Mouse (Mus musculus): ENCODE results near the gene Cyb5b. TPM values are rescaled to one million over a fixed set of nuclear protein-coding genes. Genes with fewer than 3 reads are reported as not detected.

Gene Cyb5b
- polyA plus RNA-seq, 1 experiment from 2014 or later = 102 TPM

- Histone ChIP-seq H3K36me3 (ENCODE audit: poor library complexity, severe bottlenecking) (no peaks in the 10 kb centered on the region), H3K9ac (no peak overlapping the region), H3K4me3 (no peak overlapping the region), H3K4me1 (no peaks in the 10 kb centered on the region), H3K4me2 (no peak overlapping the region), H3K27ac (no peak overlapping the region), H3K9me3 (replicated peaks) (no peaks in the 10 kb centered on the region), H3K27me3 (no peaks in the 10 kb centered on the region)
- 90% methylated on average over 8 of the region's 8 CpGs for WGBS
- no peak for ATAC-seq
Observed at GRCm38 (mm10) chr8:107218091-107218490, 67.7 kb downstream of the Cyb5b start.

DNA sequence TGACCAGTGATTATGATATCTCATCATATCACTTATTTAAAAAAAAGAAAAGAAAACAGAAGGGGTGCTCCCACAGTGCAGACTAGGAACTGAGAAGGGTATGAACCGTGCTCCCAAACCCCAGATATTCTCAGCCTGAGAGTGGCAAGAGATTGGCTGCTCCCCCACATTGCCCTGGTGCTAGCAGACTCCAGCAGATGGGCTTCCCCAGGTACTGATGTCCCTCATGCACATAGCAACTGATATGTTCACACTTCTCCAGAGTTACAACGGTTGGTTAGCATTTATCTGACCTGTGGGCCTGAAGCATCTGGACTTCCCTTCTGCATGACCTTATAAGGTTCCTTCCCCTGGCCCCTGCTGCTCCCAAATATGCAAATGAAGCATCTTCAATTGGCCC lies 68.6 kb downstream of the Cyb5b start:
- Histone ChIP-seq H3K9ac (no peak overlapping the region), H3K36me3 (ENCODE audit: poor library complexity, severe bottlenecking) (no peaks in the 10 kb centered on the region), H3K27me3 (no peaks in the 10 kb centered on the region), H3K4me3 (no peak overlapping the region), H3K9me3 (replicated peaks) (no peaks in the 10 kb centered on the region), H3K4me1 (no peaks in the 10 kb centered on the region), H3K27ac (no peak overlapping the region), H3K4me2 (no peak overlapping the region)
- no peak for ATAC-seq
- WGBS = 87% methylated on average over 2 of the region's 2 CpGs

- 55% methylated on average over 8 of the region's 8 CpGs for WGBS
- no peaks in the 10 kb centered on the region for H3K36me3 ChIP-seq (ENCODE audit: poor library complexity, severe bottlenecking)
- H3K4me1 ChIP-seq = no peaks in the 10 kb centered on the region
- ATAC-seq = no peak
- no peak overlapping the region for H3K27ac ChIP-seq
- no peak overlapping the region for H3K4me3 ChIP-seq
- no peak overlapping the region for H3K9ac ChIP-seq
- no peaks in the 10 kb centered on the region for H3K27me3 ChIP-seq
- H3K4me2 ChIP-seq = no peak overlapping the region
- no peaks in the 10 kb centered on the region for H3K9me3 ChIP-seq (replicated peaks)
Observed at GRCm38 (mm10) chr8:107221924-107222851, 71.7 kb downstream of the Cyb5b start.

DNA sequence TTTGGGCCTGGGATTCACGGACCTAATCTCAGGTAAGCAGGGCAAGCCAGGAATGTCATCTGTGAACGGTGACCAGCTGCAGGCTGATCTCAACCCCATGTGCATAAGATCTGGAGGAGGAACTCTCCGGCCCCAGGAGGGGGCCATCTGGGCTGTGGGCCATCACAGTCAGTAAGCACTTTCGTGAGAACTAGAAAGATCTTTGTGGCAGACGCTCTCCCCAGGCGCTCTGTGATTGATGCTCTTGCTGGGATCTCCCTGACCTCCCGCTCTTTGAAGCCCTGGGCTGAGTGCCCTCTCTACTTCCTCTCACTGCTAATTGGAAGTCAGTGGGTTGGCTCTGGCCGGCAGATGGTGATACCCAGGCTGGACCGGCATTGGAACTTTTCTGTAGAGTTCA lies 75.7 kb downstream of the Cyb5b start:
- no peak overlapping the region for H3K4me2 ChIP-seq
- H3K27ac ChIP-seq = no peak overlapping the region
- no peaks in the 10 kb centered on the region for H3K4me1 ChIP-seq
- no peaks in the 10 kb centered on the region for H3K36me3 ChIP-seq (ENCODE audit: poor library complexity, severe bottlenecking)
- no peak overlapping the region for H3K4me3 ChIP-seq
- WGBS = 63% methylated on average over 9 of the region's 9 CpGs
- H3K27me3 ChIP-seq = no peaks in the 10 kb centered on the region
- H3K9ac ChIP-seq = no peak overlapping the region
- no peak for ATAC-seq
- no peaks in the 10 kb centered on the region for H3K9me3 ChIP-seq (replicated peaks)

DNA sequence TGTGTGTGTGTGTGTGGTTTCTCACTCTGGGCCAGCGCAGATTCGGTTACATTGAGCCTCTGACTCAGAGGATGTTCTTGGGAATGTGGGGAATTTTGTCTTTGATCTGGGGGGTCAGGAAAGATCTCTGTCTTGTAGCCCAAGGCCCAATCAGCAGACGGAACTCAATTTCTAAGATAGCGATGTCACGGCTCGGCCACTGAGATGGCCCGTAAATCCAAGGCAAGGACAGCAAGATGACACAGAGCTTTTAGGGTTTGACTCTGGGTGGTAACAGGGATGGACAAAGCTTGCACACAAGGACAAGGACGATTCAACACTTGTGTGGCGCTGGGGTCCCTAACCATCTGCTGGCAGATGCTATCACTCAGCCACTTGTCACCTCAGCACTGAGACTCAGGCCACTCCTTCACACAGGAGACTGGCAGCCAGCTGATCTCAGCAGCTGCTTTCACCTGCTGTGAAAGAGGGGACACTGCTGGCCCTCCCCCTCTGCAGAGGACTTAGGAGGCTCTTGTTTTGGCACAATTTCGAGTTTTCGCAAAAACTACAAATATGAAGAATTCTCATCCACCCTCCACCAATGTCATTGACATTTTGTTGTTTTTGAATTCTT lies 76.7 kb downstream of the Cyb5b start:
- 79% methylated on average over 11 of the region's 11 CpGs for WGBS
- no peak overlapping the region for H3K9ac ChIP-seq
- H3K27me3 ChIP-seq = no peaks in the 10 kb centered on the region
- no peak overlapping the region for H3K4me2 ChIP-seq
- ATAC-seq = no peak
- H3K36me3 ChIP-seq (ENCODE audit: poor library complexity, severe bottlenecking) = no peaks in the 10 kb centered on the region
- no peak overlapping the region for H3K27ac ChIP-seq
- H3K4me1 ChIP-seq = no peaks in the 10 kb centered on the region
- no peaks in the 10 kb centered on the region for H3K9me3 ChIP-seq (replicated peaks)
- H3K4me3 ChIP-seq = no peak overlapping the region

DNA sequence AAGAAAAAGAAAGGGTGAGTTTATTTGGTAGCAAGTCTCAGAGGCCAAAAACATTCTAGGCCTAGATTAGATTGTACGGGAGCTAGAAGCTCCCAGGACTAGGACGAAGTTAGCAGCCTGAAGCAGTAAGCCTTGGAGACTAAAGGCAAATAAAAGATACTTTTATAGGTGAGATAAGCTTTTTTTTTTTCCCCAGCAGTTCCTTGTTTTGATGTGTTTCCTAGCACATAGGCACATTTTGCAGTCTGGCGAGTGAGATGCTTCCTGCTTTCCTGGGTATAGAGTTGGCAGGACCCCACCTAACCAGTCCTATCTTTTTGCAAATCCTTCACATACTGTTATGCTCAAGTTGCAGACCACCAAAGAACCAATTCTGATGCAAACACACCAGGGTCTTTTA lies 82.8 kb downstream of the Cyb5b start:
- no peaks in the 10 kb centered on the region for H3K27me3 ChIP-seq
- H3K36me3 ChIP-seq (ENCODE audit: poor library complexity, severe bottlenecking) = no peaks in the 10 kb centered on the region
- H3K27ac ChIP-seq = no peak overlapping the region
- ATAC-seq = no peak
- no peak overlapping the region for H3K4me2 ChIP-seq
- H3K9ac ChIP-seq = no peak overlapping the region
- 90% methylated on average over 3 of the region's 3 CpGs for WGBS
- no peaks in the 10 kb centered on the region for H3K9me3 ChIP-seq (replicated peaks)
- no peaks in the 10 kb centered on the region for H3K4me1 ChIP-seq
- H3K4me3 ChIP-seq = no peak overlapping the region

DNA sequence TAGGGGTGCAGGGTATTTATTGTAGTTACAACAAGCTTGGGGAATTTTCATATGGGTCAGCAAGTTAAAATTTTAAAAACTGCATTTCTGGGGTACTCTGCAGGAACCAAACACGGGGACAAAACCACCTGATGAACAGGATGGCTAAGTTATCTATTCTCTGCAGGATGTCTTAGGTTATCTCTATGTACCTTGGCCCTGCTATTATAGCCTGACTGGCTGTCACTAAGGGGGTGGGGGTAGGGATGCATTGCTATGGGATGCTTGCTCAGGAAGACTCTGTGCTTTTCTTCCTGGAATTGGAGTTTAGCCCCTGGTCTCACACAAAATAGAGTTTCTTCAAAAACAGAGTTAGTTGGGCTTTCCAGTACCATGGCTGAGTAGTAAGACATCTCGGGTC lies 83.3 kb downstream of the Cyb5b start:
- WGBS = 75% methylated on average over 2 of the region's 2 CpGs
- ATAC-seq = no peak
- no peaks in the 10 kb centered on the region for H3K9me3 ChIP-seq (replicated peaks)
- no peaks in the 10 kb centered on the region for H3K4me1 ChIP-seq
- no peaks in the 10 kb centered on the region for H3K27me3 ChIP-seq
- no peaks in the 10 kb centered on the region for H3K36me3 ChIP-seq (ENCODE audit: poor library complexity, severe bottlenecking)
- no peak overlapping the region for H3K4me3 ChIP-seq
- no peak overlapping the region for H3K4me2 ChIP-seq
- H3K9ac ChIP-seq = no peak overlapping the region
- no peak overlapping the region for H3K27ac ChIP-seq

Other genes with a start within 250 kb of the Cyb5b start
- gene Sntb2, start 214.9 kb upstream of the Cyb5b start, polyA plus RNA-seq (2015; fragmentation: Nextera tagmentation; extraction: Ambion mirVana) = 3.6 and 4.1 TPM in 2 replicates
- gene Vps4a, start 119.4 kb upstream of the Cyb5b start, polyA plus RNA-seq (2015; fragmentation: Nextera tagmentation; extraction: Ambion mirVana) = 113 TPM in 2 replicates
- gene Pdf, start 102.0 kb upstream of the Cyb5b start, polyA plus RNA-seq (2015; fragmentation: Nextera tagmentation; extraction: Ambion mirVana) = 32.0 and 36.7 TPM in 2 replicates
- 34.5 and 35.5 TPM in 2 replicates for gene Cog8, start 94.0 kb upstream of the Cyb5b start, polyA plus RNA-seq (2015; fragmentation: Nextera tagmentation; extraction: Ambion mirVana)
- gene Nip7, start 93.8 kb upstream of the Cyb5b start, polyA plus RNA-seq (2015; fragmentation: Nextera tagmentation; extraction: Ambion mirVana) = 91.3 and 99.6 TPM in 2 replicates
- gene Tmed6, start 85.0 kb upstream of the Cyb5b start, polyA plus RNA-seq (2015; fragmentation: Nextera tagmentation; extraction: Ambion mirVana) = not detected in 2 replicates
- 25.0 and 25.5 TPM in 2 replicates for gene Terf2, start 54.1 kb upstream of the Cyb5b start, polyA plus RNA-seq (2015; fragmentation: Nextera tagmentation; extraction: Ambion mirVana)
- 9.9 and 10.2 TPM in 2 replicates for gene Nfat5, start 142.8 kb downstream of the Cyb5b start, polyA plus RNA-seq (2015; fragmentation: Nextera tagmentation; extraction: Ambion mirVana)

Data from forebrain, embryonic 13.5 days (tissue).